Mouse (Mus musculus) liver, embryonic 14.5 days (tissue): ENCODE measurements around the gene Pom121l2. TPM values are rescaled to one million over a fixed set of nuclear protein-coding genes. Genes with fewer than 3 reads are reported as not detected.
A peak's percentile ranks its signal among the peaks of the same experiment; 100 is the strongest.

Source experiments
- ATAC-seq: fragments of 200-750 bp; cut with Nextera tagmentation; 2 replicates; pipeline ENCODE4 v1.8.0; 2017; ENCODE audit warnings: moderate number of reproducible peaks, mild to moderate bottlenecking, moderate library complexity; ENCODE audit not compliant: insufficient read depth
- DNase-seq, 3 experiments: peaks; one replicate each; pipeline ENCODE4 v3.0.0-alpha.2; 2012 to 2013; ENCODE audit warnings: low read depth in 3 of 3, low spot score in 3 of 3
- H3K27ac ChIP-seq: fragments of 300-500 bp; sonication (generic); 2 replicates; pipeline ENCODE4 v1.5.1; 2014; ENCODE audit warnings: moderate library complexity, mild to moderate bottlenecking, control low read depth, inconsistent platforms
- H3K27me3 ChIP-seq: fragments of 300-500 bp; sonication (generic); 2 replicates; pipeline ENCODE4 v1.6.1; 2014; ENCODE audit warnings: mild to moderate bottlenecking, low read length, moderate library complexity; ENCODE audit not compliant: control insufficient read depth, insufficient read depth
- H3K36me3 ChIP-seq: fragments of 300-500 bp; sonication (generic); replicated peaks from 2 replicates; pipeline ENCODE4 v1.6.1; 2014; ENCODE audit warnings: low read depth; ENCODE audit not compliant: control insufficient read depth, insufficient read depth
- H3K4me1 ChIP-seq, 2 experiments: fragments of 200-500 bp in 1 of 2; fragments of 300-500 bp in 1 of 2; sonication (generic) in 1 of 2; replicated peaks; 2 replicates each; pipeline ENCODE4 v1.6.1; 2012 to 2014; ENCODE audit warnings: antibody characterized with exemption in 1 of 2, inconsistent platforms in 1 of 2, low read length in 1 of 2; ENCODE audit not compliant: control insufficient read depth in 2 of 2, insufficient read depth in 2 of 2
- H3K4me2 ChIP-seq: fragments of 300-500 bp; sonication (generic); 2 replicates; pipeline ENCODE4 v1.6.1; 2014; ENCODE audit warnings: low read depth, mild to moderate bottlenecking, control low read depth, moderate library complexity
- H3K4me3 ChIP-seq, 2 experiments: fragments of 200-500 bp in 1 of 2; fragments of 300-500 bp in 1 of 2; sonication (generic) in 1 of 2; 2 replicates each; pipeline ENCODE4 v1.5.1; 2012 to 2014; ENCODE audit warnings: low read depth in 2 of 2, low read length in 2 of 2, mild to moderate bottlenecking in 2 of 2, control low read depth in 1 of 2, inconsistent platforms in 1 of 2, moderate library complexity in 1 of 2; ENCODE audit not compliant: insufficient read depth in 1 of 2
- H3K9ac ChIP-seq: fragments of 300-500 bp; sonication (generic); replicated peaks from 2 replicates; pipeline ENCODE4 v1.6.1; 2014; ENCODE audit warnings: mild to moderate bottlenecking, control low read depth, moderate library complexity
- H3K9me3 ChIP-seq: fragments of 300-500 bp; sonication (generic); 2 replicates; pipeline ENCODE4 v1.6.1; 2016; ENCODE audit warnings: low read length, mixed read lengths; ENCODE audit not compliant: control insufficient read depth
- CTCF ChIP-seq: IDR thresholded peaks from 2 replicates; pipeline ENCODE4 v1.5.1; 2016; ENCODE audit warnings: antibody characterized with exemption, low read depth, control low read depth
- EP300 ChIP-seq: IDR thresholded peaks from 2 replicates; pipeline ENCODE4 v1.6.1; 2016; ENCODE audit warnings: antibody characterized with exemption, low read depth
- WGBS: fragments of 180-500 bp; shearing (Covaris S2); extraction: QIAGEN DNeasy Blood & Tissue Kit; methylation state at CpG from one replicate; pipeline ENCODE4 v1.1.7; 2014; ENCODE audit not compliant: insufficient replicate concordance; 5-methylcytosine and 5-hydroxymethylcytosine counted together
- polyA plus RNA-seq, 2 experiments: library from polyadenylated mRNA; depleted of rRNA in 1 of 2; stranded (reverse) in 1 of 2; unstranded in 1 of 2; fragments of >200 nt; fragmentation: Nextera tagmentation in 1 of 2; extraction: Ambion mirVana in 1 of 2; gene quantifications; 2 replicates each; pipeline versions ENCODE4 v1.2.1 to v1.2.3; 2012 to 2014

Gene Pom121l2
- polyA plus RNA-seq, 2 experiments, result not detected

- Histone ChIP-seq H3K4me1 (peaks cover 2 to 16% of the 10 kb centered on the region in 2 experiments), H3K9me3 (no peaks in the 10 kb centered on the region)
Observed at GRCm38 (mm10) chr13:22019934-22020835, 39.2 kb downstream of the Pom121l2 start.

GRCm38 (mm10) chr13:22020901-22021339 lies 39.9 kb downstream of the Pom121l2 start:
- peaks cover 5 to 13% of the 10 kb centered on the region in 2 experiments; a peak in 2 of 4 replicates for H3K4me1 ChIP-seq
- DNase-seq, result peak; percentile 63 to 73 (median 64)
- H3K27me3 ChIP-seq, result no peaks in the 10 kb centered on the region
- H3K9me3 ChIP-seq, result no peaks in the 10 kb centered on the region
- under 1% methylated on average over 8 of the region's 8 CpGs for WGBS
- peak overlapping the region; percentile 78 for H3K27ac ChIP-seq
- H3K36me3 ChIP-seq, result no peaks in the 10 kb centered on the region
- peak overlapping the region; percentile 87 for H3K9ac ChIP-seq
- TF ChIP-seq EP300 (0 out of 2 replicates have a peak, but pooled peaks have one; percentile 41), CTCF (no peak)
- peak overlapping the region; percentile 94 for H3K4me2 ChIP-seq
- ATAC-seq, result peak; percentile 80
- H3K4me3 ChIP-seq, result peak overlapping the region; percentile 57 to 93

More at GRCm38 (mm10) chr13:22019934-22020835, 39.2 kb downstream of the Pom121l2 start:
- ATAC-seq (peak; percentile 68), DNase-seq (no peak)
- TF ChIP-seq EP300 (no peak), CTCF (no peak)
- peak overlapping the region; percentile 87 for H3K9ac ChIP-seq
- H3K27me3 ChIP-seq, result no peaks in the 10 kb centered on the region; the same call in 1 of the 2 replicates
- no peaks in the 10 kb centered on the region for H3K36me3 ChIP-seq
- H3K4me2 ChIP-seq, result peak overlapping the region; percentile 94
- WGBS, result under 1% methylated on average over 44 of the region's 44 CpGs
- H3K4me3 ChIP-seq, result peak overlapping the region; percentile 57 to 92
- peak overlapping the region; percentile 78 for H3K27ac ChIP-seq

- peak overlapping the region; percentile 57 to 93 for H3K4me3 ChIP-seq
- TF ChIP-seq CTCF, result no peak
- no peaks in the 10 kb centered on the region for H3K27me3 ChIP-seq
- WGBS, result 0% methylated on average over 11 of the region's 11 CpGs
- DNase-seq (no peak), ATAC-seq (peak; percentile 47)
- H3K4me1 ChIP-seq, result peaks cover 5 to 12% of the 10 kb centered on the region in 2 experiments; a peak in 2 of 4 replicates
- H3K36me3 ChIP-seq, result no peaks in the 10 kb centered on the region
- H3K27ac ChIP-seq, result peak overlapping the region; percentile 78
- no peaks in the 10 kb centered on the region for H3K9me3 ChIP-seq
- peak overlapping the region; percentile 60 for H3K9ac ChIP-seq
- peak overlapping the region; percentile 94 for H3K4me2 ChIP-seq
Observed at GRCm38 (mm10) chr13:22021581-22021980, 40.6 kb downstream of the Pom121l2 start.

GRCm38 (mm10) chr13:22022241-22022640 lies 41.2 kb downstream of the Pom121l2 start:
- Histone ChIP-seq H3K9ac (peak overlapping the region; percentile 60), H3K27ac (peak overlapping the region; percentile 78), H3K4me2 (peak overlapping the region; percentile 94), H3K36me3 (no peaks in the 10 kb centered on the region), H3K4me3 (peak overlapping the region; percentile 57 to 93), H3K27me3 (no peaks in the 10 kb centered on the region), H3K4me1 (peaks cover 5 to 14% of the 10 kb centered on the region in 2 experiments; a peak in 2 of 4 replicates), H3K9me3 (no peaks in the 10 kb centered on the region)
- TF ChIP-seq CTCF (no peak), EP300 (no peak)
- DNase-seq, result peak; percentile 86 to 87 (median 87)
- peak; percentile 64 for ATAC-seq
- 0% methylated on average over 9 of the region's 9 CpGs for WGBS
